Mouse (Mus musculus) hindbrain, embryonic 12.5 days (tissue): ENCODE data around the gene Car11. TPM values are rescaled to one million over a fixed set of nuclear protein-coding genes. Genes with fewer than 3 reads are reported as not detected.

Source experiments
- ATAC-seq: fragments of 200-750 bp; cut with Nextera tagmentation; 2 replicates; pipeline ENCODE4 v1.8.0; 2017; ENCODE audit warnings: moderate TSS enrichment; ENCODE audit not compliant: low FRiP score
- H3K27ac ChIP-seq: fragments of 300-500 bp; sonication (generic); 2 replicates; pipeline ENCODE4 v1.5.1; 2016; ENCODE audit warnings: mild to moderate bottlenecking
- H3K27me3 ChIP-seq: fragments of 300-500 bp; sonication (generic); 2 replicates; pipeline ENCODE4 v1.6.1; 2016; ENCODE audit warnings: mild to moderate bottlenecking
- H3K36me3 ChIP-seq: fragments of 300-500 bp; sonication (generic); 2 replicates; pipeline ENCODE4 v1.6.1; 2016; ENCODE audit warnings: mild to moderate bottlenecking
- H3K4me1 ChIP-seq: fragments of 300-500 bp; sonication (generic); 2 replicates; pipeline ENCODE4 v1.6.1; 2016
- H3K4me2 ChIP-seq: fragments of 300-500 bp; sonication (generic); replicated peaks from 2 replicates; pipeline ENCODE4 v1.6.1; 2016; ENCODE audit warnings: mild to moderate bottlenecking
- H3K4me3 ChIP-seq: fragments of 300-500 bp; sonication (generic); 2 replicates; pipeline ENCODE4 v1.5.1; 2016; ENCODE audit warnings: mild to moderate bottlenecking
- H3K9ac ChIP-seq: fragments of 300-500 bp; sonication (generic); 2 replicates; pipeline ENCODE4 v1.6.1; 2016; ENCODE audit warnings: mild to moderate bottlenecking, moderate library complexity
- H3K9me3 ChIP-seq: fragments of 300-500 bp; sonication (generic); replicated peaks from 2 replicates; pipeline ENCODE4 v1.6.1; 2016; ENCODE audit warnings: mild to moderate bottlenecking
- WGBS: fragments of 180-500 bp; shearing (Covaris S2); methylation state at CpG from one replicate; pipeline ENCODE4 v1.1.7; 2016; 5-methylcytosine and 5-hydroxymethylcytosine counted together
- polyA plus RNA-seq: library from polyadenylated mRNA; unstranded; fragments of >200 nt; fragmentation: Nextera tagmentation; extraction: Ambion mirVana; gene quantifications from 2 replicates; pipeline ENCODE4 v1.2.1, GENCODE M21; 2016

Gene Car11
- polyA plus RNA-seq, 1 experiment from 2014 or later: 21.2 TPM

DNA sequence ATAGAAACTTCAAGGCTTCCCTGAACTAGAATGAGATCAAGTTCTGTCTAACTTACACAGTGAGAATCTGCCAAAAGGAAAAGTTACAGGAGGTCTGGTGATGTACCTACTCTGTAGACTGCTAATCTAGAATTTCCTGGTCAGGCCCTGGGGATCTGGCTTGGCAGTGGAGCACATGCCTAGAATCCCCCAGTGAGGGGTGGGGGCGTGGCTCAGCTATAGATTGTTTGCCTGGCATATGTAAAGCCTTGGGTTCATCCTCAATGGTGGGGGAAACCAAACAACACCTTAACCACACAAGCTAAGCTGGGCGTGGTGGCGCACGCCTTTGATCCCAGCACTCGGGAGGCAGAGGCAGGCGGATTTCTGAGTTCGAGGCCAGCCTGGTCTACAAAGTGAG lies 1.7 kb upstream of the Car11 start:
- H3K4me1 ChIP-seq: peaks cover 35% of the 10 kb centered on the region
- ATAC-seq: no peak
- no peak overlapping the region for H3K4me2 ChIP-seq
- peaks cover 29% of the 10 kb centered on the region for H3K27me3 ChIP-seq
- no peak overlapping the region for H3K27ac ChIP-seq
- no peaks in the 10 kb centered on the region for H3K9me3 ChIP-seq
- no peak overlapping the region for H3K9ac ChIP-seq
- H3K36me3 ChIP-seq: no peaks in the 10 kb centered on the region
- WGBS: 90% methylated on average over 6 of the region's 7 CpGs
- H3K4me3 ChIP-seq: no peak overlapping the region

- H3K4me2 ChIP-seq: peak overlapping the region; percentile 68
- peak; percentile 9 for ATAC-seq
- peak overlapping the region; percentile 45 for H3K4me3 ChIP-seq
- peak overlapping the region; percentile 67 for H3K9ac ChIP-seq
- H3K4me1 ChIP-seq: peaks cover 46% of the 10 kb centered on the region
- H3K27ac ChIP-seq: peak overlapping the region; percentile 68; the same call in 1 of the 2 replicates
- no peaks in the 10 kb centered on the region for H3K36me3 ChIP-seq
- peaks cover 28% of the 10 kb centered on the region for H3K27me3 ChIP-seq
- no peaks in the 10 kb centered on the region for H3K9me3 ChIP-seq
- under 1% methylated on average over 20 of the region's 20 CpGs for WGBS
These were observed 815 bp downstream of the Car11 start for GRCm38 (mm10) chr7:45700301-45701015.

- Histone ChIP-seq H3K9ac (peak overlapping the region; percentile 33; the same call in 1 of the 2 replicates), H3K36me3 (no peaks in the 10 kb centered on the region), H3K27me3 (peaks cover 28% of the 10 kb centered on the region), H3K27ac (peak overlapping the region; percentile 62), H3K4me3 (peak overlapping the region; percentile 45), H3K4me1 (peaks cover 50% of the 10 kb centered on the region), H3K9me3 (no peaks in the 10 kb centered on the region), H3K4me2 (peak overlapping the region; percentile 68)
- 27% methylated on average over 11 of the region's 11 CpGs for whole genome bisulfite sequencing
- no peak for ATAC-seq
These were observed 1.4 kb downstream of the Car11 start for GRCm38 (mm10) chr7:45701072-45701471.

DNA sequence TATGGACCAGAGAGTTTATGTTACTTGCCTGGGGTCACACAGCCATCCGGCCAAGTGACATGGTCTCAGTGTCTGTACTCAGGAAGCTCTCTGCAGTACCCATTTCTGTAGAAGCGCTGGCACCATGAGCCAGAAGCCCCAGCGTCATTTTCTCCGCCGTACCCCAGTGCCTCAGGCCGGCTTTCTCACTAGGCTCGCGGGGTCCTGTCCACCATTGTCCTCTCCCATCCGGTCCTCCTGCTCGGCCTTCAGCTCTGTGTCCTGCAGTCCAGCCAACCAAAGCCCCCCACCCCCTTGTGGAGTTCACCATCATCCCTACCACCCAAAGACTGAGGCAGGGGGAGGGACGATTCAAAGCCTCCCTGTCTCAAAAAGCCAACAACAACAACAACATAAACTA lies 2.0 kb downstream of the Car11 start:
- Histone ChIP-seq H3K27me3 (peaks cover 28% of the 10 kb centered on the region), H3K4me1 (peaks cover 56% of the 10 kb centered on the region), H3K9ac (no peak overlapping the region), H3K4me2 (peak overlapping the region; percentile 68), H3K36me3 (no peaks in the 10 kb centered on the region), H3K9me3 (no peaks in the 10 kb centered on the region), H3K27ac (no peak overlapping the region), H3K4me3 (no peak overlapping the region)
- 90% methylated on average over 11 of the region's 11 CpGs for WGBS
- ATAC-seq: no peak

DNA sequence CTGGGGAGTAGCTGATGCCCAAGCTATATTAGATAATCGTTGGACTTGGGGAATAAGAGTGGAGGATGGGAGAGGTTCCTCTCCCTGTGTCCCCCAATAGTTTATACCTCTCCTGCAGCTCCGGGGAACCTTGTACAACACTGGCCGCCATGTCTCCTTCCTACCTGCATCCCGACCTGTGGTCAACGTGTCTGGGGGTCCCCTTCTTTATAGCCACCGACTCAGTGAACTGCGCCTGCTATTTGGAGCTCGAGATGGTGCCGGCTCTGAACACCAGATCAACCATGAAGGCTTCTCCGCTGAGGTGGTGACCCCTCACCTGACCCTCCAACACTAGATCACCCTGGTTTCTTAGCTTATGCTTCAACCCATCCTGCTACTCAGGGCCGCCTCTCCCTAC lies 2.7 kb downstream of the Car11 start:
- peaks cover 63% of the 10 kb centered on the region for H3K4me1 ChIP-seq
- 88% methylated on average over 11 of the region's 11 CpGs for whole genome bisulfite sequencing

DNA sequence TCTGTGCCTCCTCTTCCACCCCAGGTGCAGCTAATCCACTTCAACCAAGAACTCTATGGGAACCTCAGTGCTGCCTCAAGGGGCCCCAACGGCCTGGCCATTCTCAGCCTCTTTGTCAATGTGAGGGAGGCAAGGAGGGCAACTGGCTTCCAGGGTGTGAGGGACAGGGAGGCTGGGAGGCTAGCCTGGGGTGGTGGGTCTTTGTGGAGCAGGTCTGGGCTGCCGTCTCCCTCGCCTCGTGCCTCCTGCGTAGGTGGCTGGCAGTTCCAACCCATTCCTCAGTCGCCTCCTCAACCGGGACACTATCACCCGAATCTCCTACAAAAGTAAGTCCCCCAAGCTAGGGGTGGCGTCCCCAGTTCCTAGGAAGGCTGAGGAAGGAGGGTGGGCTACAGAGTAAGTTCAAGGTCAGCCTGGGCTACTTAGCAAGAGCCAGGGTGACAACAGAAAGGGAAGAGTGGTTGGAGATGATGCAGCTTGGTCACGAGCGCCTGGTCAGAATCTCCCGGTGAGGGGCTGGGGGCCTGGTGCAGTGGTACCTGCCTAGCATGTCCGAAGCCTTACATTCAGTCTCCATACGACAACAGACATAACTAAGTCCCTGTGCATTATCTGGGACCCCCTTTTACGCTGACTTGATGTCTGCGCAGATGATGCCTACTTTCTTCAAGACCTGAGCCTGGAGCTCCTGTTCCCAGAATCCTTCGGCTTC lies 3.3 kb downstream of the Car11 start:
- H3K4me2 ChIP-seq: peak overlapping the region; percentile 94
- ATAC-seq: no peak
- H3K27ac ChIP-seq: peak overlapping the region; percentile 91
- H3K27me3 ChIP-seq: peaks cover 25% of the 10 kb centered on the region
- peak overlapping the region; percentile 55; the same call in 1 of the 2 replicates for H3K4me3 ChIP-seq
- peak overlapping the region; percentile 66 for H3K9ac ChIP-seq
- H3K36me3 ChIP-seq: no peaks in the 10 kb centered on the region
- H3K4me1 ChIP-seq: peaks cover 69% of the 10 kb centered on the region
- no peaks in the 10 kb centered on the region for H3K9me3 ChIP-seq
- WGBS: 87% methylated on average over 17 of the region's 17 CpGs

More for the DNA sequence above, 2.7 kb downstream of the Car11 start:
- no peak for ATAC-seq
- Histone ChIP-seq H3K9ac (no peak overlapping the region), H3K27ac (no peak overlapping the region), H3K4me3 (no peak overlapping the region), H3K4me2 (no peak overlapping the region), H3K9me3 (no peaks in the 10 kb centered on the region), H3K27me3 (peaks cover 28% of the 10 kb centered on the region), H3K36me3 (no peaks in the 10 kb centered on the region)

DNA sequence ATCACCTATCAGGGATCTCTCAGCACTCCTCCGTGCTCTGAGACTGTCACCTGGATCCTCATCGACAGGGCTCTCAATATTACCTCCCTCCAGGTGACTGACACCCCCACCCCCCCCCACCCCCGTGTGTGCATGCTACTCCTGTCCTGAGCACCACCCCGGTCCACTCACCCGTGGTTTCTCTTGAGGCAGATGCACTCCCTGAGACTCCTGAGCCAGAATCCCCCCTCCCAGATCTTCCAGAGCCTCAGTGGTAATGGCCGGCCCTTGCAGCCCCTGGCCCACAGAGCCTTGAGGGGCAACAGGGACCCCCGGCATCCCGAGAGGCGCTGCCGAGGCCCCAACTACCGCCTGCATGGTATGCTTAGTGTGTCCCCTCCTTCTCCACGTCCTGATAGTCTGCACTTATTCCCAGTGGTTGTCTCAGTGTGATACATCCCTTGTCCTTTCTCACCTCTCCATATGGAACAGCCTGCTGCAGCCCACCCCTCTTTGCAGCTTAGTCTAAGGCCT lies 3.9 kb downstream of the Car11 start:
- ATAC-seq: no peak
- H3K9me3 ChIP-seq: no peaks in the 10 kb centered on the region
- peaks cover 75% of the 10 kb centered on the region for H3K4me1 ChIP-seq

DNA sequence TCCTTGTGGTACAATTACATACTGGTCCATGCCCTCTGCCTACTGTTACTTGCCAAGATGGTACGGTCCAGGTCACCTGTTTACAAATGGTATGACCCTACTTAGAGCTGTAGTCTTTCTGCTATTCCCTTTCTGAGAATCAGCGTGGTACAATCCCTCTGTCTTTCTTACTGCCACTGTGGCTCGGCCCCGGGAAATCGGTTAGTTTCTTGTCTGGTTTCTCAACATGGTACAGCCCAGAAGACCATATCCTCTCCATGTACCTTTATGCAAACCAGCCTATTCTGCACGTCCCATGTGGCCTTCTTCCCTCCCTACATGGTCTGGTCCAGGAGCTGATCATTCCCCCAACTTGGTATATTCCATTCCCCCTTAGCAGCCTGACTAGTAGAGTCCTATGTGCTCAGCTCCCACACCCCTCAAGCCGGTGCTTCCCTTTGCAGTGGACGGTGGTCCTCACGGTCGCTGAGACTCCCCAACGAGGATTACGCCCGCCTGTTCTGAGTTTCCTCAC lies 4.5 kb downstream of the Car11 start:
- Histone ChIP-seq H3K27me3 (peaks cover 16% of the 10 kb centered on the region), H3K4me2 (peak overlapping the region; percentile 94), H3K9me3 (no peaks in the 10 kb centered on the region), H3K9ac (peak overlapping the region; percentile 66), H3K4me3 (peak overlapping the region; percentile 55), H3K27ac (peak overlapping the region; percentile 91), H3K4me1 (peaks cover 81% of the 10 kb centered on the region), H3K36me3 (no peaks in the 10 kb centered on the region)
- WGBS: 2% methylated on average over 13 of the region's 13 CpGs
- ATAC-seq: peak; percentile 55

More for the DNA sequence above, 3.9 kb downstream of the Car11 start:
- Histone ChIP-seq H3K27ac (peak overlapping the region; percentile 91), H3K36me3 (no peaks in the 10 kb centered on the region), H3K27me3 (peaks cover 21% of the 10 kb centered on the region), H3K4me3 (peak overlapping the region; percentile 55), H3K9ac (peak overlapping the region; percentile 66), H3K4me2 (peak overlapping the region; percentile 94)
- WGBS: 43% methylated on average over 12 of the region's 12 CpGs

DNA sequence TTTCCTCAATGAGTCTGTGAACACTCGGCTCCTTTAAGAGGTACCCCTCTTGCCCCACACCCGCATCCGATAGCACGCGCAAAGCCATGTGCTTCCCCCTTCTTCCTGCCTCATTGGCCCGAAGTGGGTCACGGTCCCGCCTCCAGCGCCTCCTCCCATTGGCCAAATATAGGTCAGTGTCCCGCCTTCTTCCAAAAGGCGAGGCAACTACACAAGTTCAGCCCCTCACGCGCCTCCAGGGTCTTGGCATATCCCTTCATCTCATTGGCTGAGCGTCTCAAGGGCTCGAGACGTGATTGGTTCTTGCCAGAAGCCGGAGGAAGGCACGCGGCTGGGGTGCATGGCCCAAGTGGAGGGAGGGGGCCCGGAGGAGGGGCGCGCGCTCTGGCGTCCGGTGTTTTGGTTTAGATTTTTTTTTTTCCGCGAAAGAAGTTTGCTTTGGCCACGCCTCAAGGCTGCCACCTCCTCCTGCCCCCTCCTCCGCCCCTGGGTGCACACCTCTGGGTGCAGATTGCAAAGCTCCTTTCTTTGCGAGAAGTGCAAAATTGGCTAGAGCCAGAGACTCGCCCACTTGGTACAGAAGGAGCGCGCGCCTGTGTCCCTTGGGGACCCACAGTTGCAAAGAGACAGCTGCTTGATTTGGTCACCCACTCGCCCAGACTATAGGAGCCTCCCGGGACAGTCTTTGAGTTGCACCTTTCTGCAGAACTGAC lies 5.2 kb downstream of the Car11 start, which contains the start of gene Dbp:
TSS of gene Dbp (plus strand) at position 359 of the 713 bp plus-strand sequence.
- Histone ChIP-seq H3K4me2 (peak within 1 kb of the TSS; percentile 94), H3K4me1 (peaks cover 81% of the 10 kb centered on the region), H3K27me3 (peaks cover 8% of the 10 kb centered on the region), H3K9ac (peak within 1 kb of the TSS; percentile 66), H3K4me3 (peak within 1 kb of the TSS; percentile 55), H3K27ac (peak within 1 kb of the TSS; percentile 91), H3K36me3 (no peaks in the 10 kb centered on the region), H3K9me3 (no peaks in the 10 kb centered on the region)
- under 1% methylated on average over 36 of the region's 36 CpGs for WGBS
- peak; percentile 83 for ATAC-seq

DNA sequence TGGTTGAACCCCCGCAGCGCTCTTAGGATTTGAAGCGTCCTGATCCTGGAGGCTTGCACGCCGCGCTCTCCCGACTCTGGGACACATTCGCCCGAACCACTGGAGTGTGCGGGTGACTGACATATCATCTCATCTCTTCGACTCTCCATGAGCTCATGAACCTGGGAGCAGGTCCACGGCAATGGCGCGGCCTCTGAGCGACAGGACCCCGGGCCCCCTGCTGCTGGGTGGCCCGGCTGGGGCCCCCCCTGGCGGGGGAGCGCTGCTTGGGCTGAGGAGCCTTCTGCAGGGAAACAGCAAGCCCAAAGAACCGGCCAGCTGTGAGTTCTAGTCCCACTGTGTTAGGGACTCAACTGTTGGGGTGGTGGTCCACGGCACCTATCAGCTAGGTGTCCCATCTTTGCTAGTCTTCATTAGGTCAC lies 5.8 kb downstream of the Car11 start:
- H3K27ac ChIP-seq: peak overlapping the region; percentile 70
- peak overlapping the region; percentile 55 for H3K4me3 ChIP-seq
- H3K36me3 ChIP-seq: peaks cover 3% of the 10 kb centered on the region
- peak overlapping the region; percentile 94 for H3K4me2 ChIP-seq
- H3K4me1 ChIP-seq: peaks cover 80% of the 10 kb centered on the region
- ATAC-seq: peak; percentile 1; the same call in 1 of the 2 replicates
- under 1% methylated on average over 21 of the region's 21 CpGs for WGBS
- no peaks in the 10 kb centered on the region for H3K9me3 ChIP-seq
- peaks cover 2% of the 10 kb centered on the region for H3K27me3 ChIP-seq
- H3K9ac ChIP-seq: peak overlapping the region; percentile 49

- 0% methylated on average over 7 of the region's 7 CpGs for whole genome bisulfite sequencing
These were observed 6.2 kb downstream of the Car11 start for GRCm38 (mm10) chr7:45705873-45706281.

More at GRCm38 (mm10) chr7:45705873-45706281, 6.2 kb downstream of the Car11 start:
- Histone ChIP-seq H3K4me3 (peak overlapping the region; percentile 55), H3K36me3 (peaks cover 7% of the 10 kb centered on the region), H3K27me3 (no peaks in the 10 kb centered on the region; the same call in none of the 2 replicates), H3K9ac (peak overlapping the region; percentile 78), H3K4me2 (peak overlapping the region; percentile 94), H3K9me3 (no peaks in the 10 kb centered on the region), H3K27ac (peak overlapping the region; percentile 70; the same call in 1 of the 2 replicates), H3K4me1 (peaks cover 76% of the 10 kb centered on the region)
- ATAC-seq: no peak
